Mouse (Mus musculus) liver, adult 2 months (tissue): ENCODE data around the gene Eepd1.

Experiments
- CTCF ChIP-seq: fragments of 200-500 bp; IDR thresholded peaks from 2 replicates; pipeline ENCODE4 v1.5.1; 2011; ENCODE audit warnings: low read depth, low read length, control low read depth
- POLR2A ChIP-seq: fragments of 200-500 bp; IDR thresholded peaks from 2 replicates; pipeline ENCODE4 v1.6.1; 2011; ENCODE audit warnings: low read length, control low read depth; ENCODE audit not compliant: insufficient read depth; ENCODE audit errors: extremely low read depth

DNA sequence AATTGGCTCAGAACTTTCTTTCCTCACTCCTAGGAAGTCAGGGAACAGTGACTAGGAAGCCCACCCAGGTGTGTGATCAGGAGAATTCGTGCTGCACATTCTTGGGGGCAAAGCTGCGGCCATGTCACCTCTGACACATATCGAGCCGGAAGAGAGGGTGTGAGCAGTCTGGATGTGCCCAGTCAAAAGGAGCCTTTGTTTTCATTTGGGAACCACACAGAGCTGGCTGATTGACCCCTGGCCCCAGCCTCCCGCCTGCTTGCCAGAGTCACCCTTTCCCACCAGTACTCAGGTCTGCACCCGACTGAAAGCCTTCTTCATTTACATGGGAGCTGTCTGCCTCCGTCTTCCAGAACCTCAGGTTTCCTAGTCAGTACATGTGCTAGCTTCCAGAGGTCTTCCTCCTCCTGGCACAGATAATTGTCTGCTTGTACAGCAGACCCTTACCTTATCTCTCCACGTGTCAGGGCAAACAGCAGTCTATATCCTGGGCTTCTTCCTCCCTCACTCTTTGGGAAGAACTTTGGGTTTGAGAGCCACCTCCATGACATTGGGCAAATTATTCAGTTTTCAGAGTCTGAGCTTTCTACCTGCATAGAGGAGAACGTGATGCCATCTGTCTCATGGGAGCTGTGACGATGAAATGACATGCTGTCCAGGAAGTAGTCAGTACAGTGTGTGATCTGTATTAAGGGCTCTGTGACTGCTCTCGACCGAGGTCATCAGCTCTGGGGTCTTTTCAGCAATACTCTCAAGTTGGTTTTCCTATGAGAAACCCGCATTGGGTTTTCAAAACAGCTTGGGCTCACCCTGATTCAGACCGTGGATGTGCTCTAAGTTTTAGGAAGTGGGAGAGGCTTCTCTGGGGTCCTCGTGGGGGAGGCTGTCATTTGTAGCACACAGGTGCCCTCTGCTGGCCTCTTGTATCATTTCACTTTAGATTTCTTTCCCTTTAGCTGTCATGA is 110.3 kb downstream of the Eepd1 start:
- TF ChIP-seq CTCF: peak; percentile 83
- no peak for TF ChIP-seq POLR2A
